Comparison of ENCODE assay signal across 8 mouse cellular contexts in genomic region chr2:120403986-120404822, GRCm38 (mm10). TPM values are rescaled to one million over a fixed set of nuclear protein-coding genes. Genes with fewer than 3 reads are reported as not detected.
DNase-seq lines count a peak whose midpoint lies in the region; ATAC-seq and TF ChIP-seq lines count a peak whose summit lies in the region.

Gene Tmem87a (minus strand): TSS chr2:120404113.

- TF ChIP-seq EP300 in liver, embryonic 14.5 days (IDR thresholded peaks at IDR 0.05; ENCODE audit: low read depth): no peak
- no peak for TF ChIP-seq EP300 in stomach, postnatal 0 days (optimal IDR thresholded peaks at IDR 0.05)

- H3K36me3 ChIP-seq in forebrain, embryonic 10.5 days (replicated peaks): peaks cover 21% of the 10 kb centered on the region
- H3K36me3 ChIP-seq in heart, embryonic 15.5 days: peaks cover 5% of the 10 kb centered on the region; the same call in 1 of the 2 replicates
- H3K36me3 ChIP-seq in liver, embryonic 14.5 days (replicated peaks; ENCODE audit: control insufficient read depth, insufficient read depth, low read depth): no peaks in the 10 kb centered on the region; the same call in 1 of the 2 replicates
- H3K36me3 ChIP-seq in neural tube, embryonic 11.5 days (ENCODE audit: control insufficient read depth, insufficient read depth, low read length): no peaks in the 10 kb centered on the region
- no peaks in the 10 kb centered on the region for H3K36me3 ChIP-seq in stomach, postnatal 0 days (ENCODE audit: control insufficient read depth, insufficient read depth, low read length)

- peak within 1 kb of the TSS; percentile 83 for H3K4me3 ChIP-seq in forebrain, embryonic 10.5 days
- peak within 1 kb of the TSS; percentile 79 for H3K4me3 ChIP-seq in heart, embryonic 15.5 days
- H3K4me3 ChIP-seq in liver, embryonic 14.5 days (ENCODE audit: insufficient read depth in 1 of 2, low read depth in 2 of 2, low read length in 2 of 2): peak within 1 kb of the TSS; percentile 98
- H3K4me3 ChIP-seq in neural tube, embryonic 11.5 days (ENCODE audit: low read depth, low read length): peak within 1 kb of the TSS; percentile 48
- H3K4me3 ChIP-seq in stomach, postnatal 0 days (ENCODE audit: low read depth, low read length): peak within 1 kb of the TSS; percentile 80

- peak; percentile 91 to 93 for DNase-seq in CD8-positive naive resting alpha-beta T cell, adult 2 months (ENCODE audit: low read depth in 2 of 2, low spot score in 2 of 2)
- peak; percentile 97 for DNase-seq in c-Kit-positive CD71-negative TER-119-negative erythroid progenitor cells, embryonic 14.5 days (ENCODE audit: low read depth)
- peak; percentile 97 for DNase-seq in forebrain, embryonic 10.5 days (ENCODE audit: extremely low spot score, low spot score)
- DNase-seq in kidney, postnatal 25 days: peak; percentile 96 to 97
- peak; percentile 93 to 96 (median 94) for DNase-seq in liver, embryonic 14.5 days (ENCODE audit: low read depth in 3 of 3, low spot score in 3 of 3)
- peak; percentile 95 for DNase-seq in neural tube, embryonic 11.5 days (ENCODE audit: low spot score)
- peak; percentile 97 for DNase-seq in stomach, postnatal 0 days (ENCODE audit: low spot score)

- H3K4me1 ChIP-seq in forebrain, embryonic 10.5 days: peaks cover 29% of the 10 kb centered on the region
- H3K4me1 ChIP-seq in heart, embryonic 15.5 days (replicated peaks): peaks cover 13% of the 10 kb centered on the region
- peaks cover 13 to 18% of the 10 kb centered on the region in 2 experiments for H3K4me1 ChIP-seq in liver, embryonic 14.5 days (replicated peaks; ENCODE audit: control insufficient read depth in 2 of 2, insufficient read depth in 2 of 2, low read length in 1 of 2)
- no peaks in the 10 kb centered on the region for H3K4me1 ChIP-seq in neural tube, embryonic 11.5 days (ENCODE audit: control insufficient read depth, insufficient read depth, low read length)
- no peaks in the 10 kb centered on the region; the same call in 1 of the 2 replicates for H3K4me1 ChIP-seq in stomach, postnatal 0 days (replicated peaks; ENCODE audit: control insufficient read depth, insufficient read depth)

- peak; percentile 99 for ATAC-seq in heart, embryonic 15.5 days (replicated peaks; ENCODE audit: insufficient number of reproducible peaks, insufficient read depth, low FRiP score, low read depth)
- ATAC-seq in liver, embryonic 14.5 days (ENCODE audit: insufficient read depth): peak; percentile 99
- peak; percentile 99 for ATAC-seq in neural tube, embryonic 11.5 days (ENCODE audit: insufficient read depth, low FRiP score, low TSS enrichment)
- ATAC-seq in stomach, postnatal 0 days (ENCODE audit: low FRiP score, low TSS enrichment): peak; percentile 99

- peaks cover 16% of the 10 kb centered on the region; the same call in 1 of the 2 replicates for H3K9me3 ChIP-seq in forebrain, embryonic 10.5 days
- H3K9me3 ChIP-seq in heart, embryonic 15.5 days (replicated peaks): no peaks in the 10 kb centered on the region
- no peaks in the 10 kb centered on the region for H3K9me3 ChIP-seq in liver, embryonic 14.5 days (ENCODE audit: control insufficient read depth, low read length)
- H3K9me3 ChIP-seq in neural tube, embryonic 11.5 days (ENCODE audit: control insufficient read depth, low read length): no peaks in the 10 kb centered on the region
- no peaks in the 10 kb centered on the region for H3K9me3 ChIP-seq in stomach, postnatal 0 days (ENCODE audit: control insufficient read depth, low read length)

- H3K27ac ChIP-seq in forebrain, embryonic 10.5 days: peak within 1 kb of the TSS; percentile 94
- peak within 1 kb of the TSS; percentile 99 for H3K27ac ChIP-seq in heart, embryonic 15.5 days
- peak within 1 kb of the TSS; percentile 89 for H3K27ac ChIP-seq in liver, embryonic 14.5 days
- H3K27ac ChIP-seq in neural tube, embryonic 11.5 days (ENCODE audit: low read depth, low read length): peak within 1 kb of the TSS; percentile 86
- H3K27ac ChIP-seq in stomach, postnatal 0 days (replicated peaks): peak within 1 kb of the TSS; percentile 95

- peak within 1 kb of the TSS; percentile 82 for H3K9ac ChIP-seq in heart, embryonic 15.5 days
- peak within 1 kb of the TSS; percentile 79 for H3K9ac ChIP-seq in liver, embryonic 14.5 days (replicated peaks)
- H3K9ac ChIP-seq in neural tube, embryonic 11.5 days (ENCODE audit: low read length): peak within 1 kb of the TSS; percentile 81
- H3K9ac ChIP-seq in stomach, postnatal 0 days (ENCODE audit: low read length): peak within 1 kb of the TSS; percentile 79

- WGBS in forebrain, embryonic 10.5 days: 2% methylated on average over 34 of the region's 34 CpGs
- under 1% methylated on average over 34 of the region's 34 CpGs for WGBS in heart, embryonic 15.5 days
- under 1% methylated on average over 34 of the region's 34 CpGs for WGBS in liver, embryonic 14.5 days (ENCODE audit: insufficient replicate concordance)
- WGBS in neural tube, embryonic 11.5 days: 2% methylated on average over 34 of the region's 34 CpGs
- WGBS in stomach, postnatal 0 days: under 1% methylated on average over 34 of the region's 34 CpGs

- no peak for TF ChIP-seq CTCF in liver, embryonic 14.5 days (IDR thresholded peaks at IDR 0.05; ENCODE audit: low read depth)
- no peak for TF ChIP-seq CTCF in stomach, postnatal 0 days (IDR thresholded peaks at IDR 0.05; ENCODE audit: low read depth)

- H3K27me3 ChIP-seq in forebrain, embryonic 10.5 days (ENCODE audit: poor library complexity, severe bottlenecking): no peaks in the 10 kb centered on the region
- H3K27me3 ChIP-seq in heart, embryonic 15.5 days: no peaks in the 10 kb centered on the region
- H3K27me3 ChIP-seq in liver, embryonic 14.5 days (ENCODE audit: control insufficient read depth, insufficient read depth, low read length): no peaks in the 10 kb centered on the region
- no peaks in the 10 kb centered on the region for H3K27me3 ChIP-seq in neural tube, embryonic 11.5 days (ENCODE audit: control insufficient read depth, insufficient read depth, low read length)
- H3K27me3 ChIP-seq in stomach, postnatal 0 days (ENCODE audit: control insufficient read depth, insufficient read depth, low read length): no peaks in the 10 kb centered on the region

- H3K4me2 ChIP-seq in heart, embryonic 15.5 days: peak within 1 kb of the TSS; percentile 77
- H3K4me2 ChIP-seq in liver, embryonic 14.5 days (ENCODE audit: low read depth): peak within 1 kb of the TSS; percentile 99
- peak within 1 kb of the TSS; percentile 80 for H3K4me2 ChIP-seq in neural tube, embryonic 11.5 days (ENCODE audit: low read depth)
- H3K4me2 ChIP-seq in stomach, postnatal 0 days (replicated peaks; ENCODE audit: low read depth): peak within 1 kb of the TSS; percentile 60

RNA-seq across cellular contexts. Expression of gene Tmem87a, which starts in this region (rescaled TPM):
- 5.6 TPM in 2 replicates for polyA plus RNA-seq in forebrain, embryonic 10.5 days (2016; fragmentation: Nextera tagmentation; extraction: Ambion mirVana)
- 6.5 and 8.0 TPM in 2 replicates for polyA plus RNA-seq in heart, embryonic 15.5 days (2015; fragmentation: Nextera tagmentation; extraction: Ambion mirVana)
- 3.4 and 5.7 TPM in 2 replicates for polyA plus RNA-seq in liver, embryonic 14.5 days (2012; rRNA removed)
- 3.7 and 5.4 TPM in 2 replicates for polyA plus RNA-seq in liver, embryonic 14.5 days (2014; fragmentation: Nextera tagmentation; extraction: Ambion mirVana)
- 4.7 and 6.3 TPM in 2 replicates for polyA plus RNA-seq in neural tube, embryonic 11.5 days (2014; fragmentation: Nextera tagmentation; extraction: Ambion mirVana)
- 13.3 and 16.4 TPM in 2 replicates for polyA plus RNA-seq in stomach, postnatal 0 days (2015; fragmentation: Nextera tagmentation; extraction: Ambion mirVana)

Comparison
In these comparisons a context has a peak if more than half of its experiments do, and no peak if none do; other contexts are left out.
1. Peak in every context shown above with its lines: DNase-seq, ATAC-seq, H3K4me3 ChIP-seq and H3K27ac ChIP-seq.
2. H3K4me3 ChIP-seq: peak in every context shown above with its lines; median percentile 98 in liver, embryonic 14.5 days; 83 in forebrain, embryonic 10.5 days; 80 in stomach, postnatal 0 days; 79 in heart, embryonic 15.5 days; 48 in neural tube, embryonic 11.5 days.